Mouse (Mus musculus) spleen, postnatal 4 days (tissue): ENCODE measurements at regions not wholly inside any gene's neighbourhood (a gene's known extent, or its start where the extent isn't known, plus 50 kb on each side); places are given as distances from the start of the nearest gene placed in this dataset.

ENCODE experiments used
- DNase-seq, 2 experiments: peaks; one replicate each; pipeline ENCODE4 v3.0.0; 2022; ENCODE audit warnings: low spot score in 2 of 2

GRCm38 (mm10) chr6:31217641-31218138 lies 180.8 kb upstream of the Mkln1 start:
- peak in 1 of 2 experiments; percentile 17 for DNase-seq

DNA sequence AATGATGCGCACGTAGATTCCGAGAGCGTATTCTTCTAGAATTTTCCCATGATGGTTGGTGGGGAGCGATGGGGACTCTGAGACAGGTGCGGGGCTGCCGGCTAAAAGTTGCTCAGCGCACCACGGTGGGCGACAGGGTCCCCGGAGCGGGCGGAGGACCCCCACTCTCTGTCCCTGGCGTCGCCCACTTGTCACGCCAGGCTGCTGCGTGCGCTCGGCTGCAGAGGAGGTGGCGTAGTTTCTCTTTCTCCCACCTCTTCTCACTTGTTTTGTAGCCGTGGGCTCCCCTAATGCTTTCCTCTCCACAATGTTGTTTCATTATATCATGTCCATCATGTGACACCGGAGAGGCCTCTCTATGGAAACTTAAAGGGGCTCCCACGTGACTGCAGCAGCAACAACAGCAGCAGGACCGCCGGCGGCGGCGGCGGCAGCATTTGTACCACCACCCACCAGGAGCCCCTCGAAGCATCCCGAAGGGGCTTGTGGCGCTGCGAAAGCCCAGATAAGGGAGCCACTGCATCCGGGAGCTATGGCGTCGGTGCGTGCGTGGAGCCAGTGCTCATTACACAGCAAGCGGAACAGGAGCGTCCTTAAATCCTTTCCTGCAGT lies 180.3 kb upstream of the Mkln1 start:
- DNase-seq: no peak

- no peak for DNase-seq
Observed at GRCm38 (mm10) chr6:31218880-31219279, 179.7 kb upstream of the Mkln1 start.

DNA sequence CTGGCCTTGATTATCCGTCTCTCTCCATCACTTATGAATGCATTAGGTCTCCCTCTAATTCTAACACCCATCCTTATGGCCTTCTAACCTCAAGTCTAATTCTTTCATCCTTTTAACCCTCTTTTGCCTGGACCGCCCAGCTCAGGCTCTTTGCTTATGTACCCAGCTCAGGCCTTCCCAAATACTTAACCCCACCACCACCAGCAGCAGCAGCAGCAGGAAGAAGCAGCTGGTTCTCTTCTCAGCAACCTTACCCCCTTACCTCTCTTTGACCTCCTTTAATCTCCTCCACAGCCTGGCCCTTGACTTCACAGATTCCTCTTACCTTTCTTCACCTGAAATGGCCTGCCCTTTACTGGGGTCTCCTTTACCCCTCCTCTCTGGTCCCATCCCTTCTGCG lies 178.8 kb upstream of the Mkln1 start:
- DNase-seq: no peak

DNA sequence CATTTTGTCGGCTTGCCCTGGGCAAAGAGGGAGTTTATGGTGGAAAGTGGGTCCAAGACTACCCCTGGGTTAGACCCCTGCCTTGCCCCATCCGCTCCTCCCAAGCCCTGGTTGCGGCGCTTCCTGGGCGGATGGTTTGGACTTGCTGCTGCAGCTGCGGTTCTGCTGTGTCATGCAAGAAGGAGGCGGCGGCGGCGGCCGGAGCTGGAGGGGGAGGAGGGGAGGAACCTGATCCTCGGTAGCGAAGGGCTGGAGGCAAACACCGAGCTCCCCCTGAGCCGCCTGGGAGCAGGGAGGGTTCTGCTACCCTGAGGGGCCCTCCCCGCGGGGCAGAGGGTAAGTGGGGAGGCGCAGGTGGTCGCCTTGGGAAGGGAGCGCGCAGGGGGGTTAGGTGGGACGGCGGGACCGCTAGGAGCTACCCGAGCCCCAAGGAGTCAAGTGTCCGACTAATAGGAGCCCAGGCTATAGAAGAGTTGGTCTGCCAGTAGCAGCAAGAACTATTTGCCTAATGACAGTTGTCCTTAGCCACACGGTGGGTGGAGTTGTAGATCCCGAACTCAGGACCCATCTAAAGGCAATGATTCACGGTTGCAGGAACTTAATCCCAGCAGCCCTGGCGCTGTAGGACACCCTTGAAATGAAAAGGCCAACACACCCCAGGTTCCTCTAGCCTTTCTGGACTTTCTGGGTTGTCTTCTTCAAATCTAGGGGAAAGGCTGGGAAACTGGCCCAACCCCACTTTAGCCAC lies 178.2 kb upstream of the Mkln1 start:
- peak in 1 of 2 experiments; percentile 71 for DNase-seq

DNA sequence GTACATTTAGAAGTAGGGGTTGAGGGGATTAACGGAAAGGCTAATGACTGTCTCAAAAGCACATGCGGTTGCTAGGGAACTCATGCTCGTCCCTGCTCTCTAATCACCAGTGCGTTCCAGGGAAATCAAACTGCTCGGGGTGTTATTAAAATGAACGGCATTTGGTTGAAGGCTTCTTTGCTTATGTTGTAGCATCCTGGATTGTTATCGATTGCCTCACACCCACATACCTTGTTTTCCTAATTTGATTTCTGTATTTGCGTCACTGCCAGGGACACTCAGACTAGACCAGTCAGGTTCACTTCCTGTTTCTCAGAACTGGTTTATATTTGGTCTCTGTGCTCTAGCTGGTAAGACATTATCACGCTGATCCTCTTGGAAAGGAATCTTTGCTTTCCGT lies 177.0 kb upstream of the Mkln1 start:
- no peak for DNase-seq

DNA sequence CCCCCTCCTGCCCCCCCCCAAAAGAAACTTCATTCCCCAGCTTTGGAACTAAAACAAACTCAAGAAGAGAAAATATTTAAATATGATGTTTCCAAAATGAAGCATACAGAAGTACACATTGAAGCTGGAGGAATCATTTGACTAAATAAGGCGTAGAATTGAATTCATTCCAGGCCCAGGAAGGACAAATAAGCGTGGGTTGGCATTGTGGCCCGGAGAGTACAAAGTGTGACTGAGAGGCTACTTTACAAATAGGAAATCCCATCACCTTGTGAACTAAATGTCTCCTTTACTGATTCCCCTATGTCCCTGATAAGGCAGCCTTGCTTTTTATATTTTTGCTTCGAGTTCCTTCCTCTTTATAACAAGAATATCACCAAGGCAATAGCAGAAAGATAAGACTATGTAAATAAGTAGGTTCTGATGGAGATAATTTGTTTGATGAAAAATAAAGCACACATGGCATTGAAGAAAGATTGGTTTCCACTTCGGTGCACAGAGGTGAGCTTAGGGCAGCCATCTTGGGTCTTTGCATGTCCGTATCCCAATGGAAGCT lies 176.4 kb upstream of the Mkln1 start:
- no peak for DNase-seq

GRCm38 (mm10) chr6:31227406-31227805 lies 171.1 kb upstream of the Mkln1 start:
- DNase-seq: no peak

DNA sequence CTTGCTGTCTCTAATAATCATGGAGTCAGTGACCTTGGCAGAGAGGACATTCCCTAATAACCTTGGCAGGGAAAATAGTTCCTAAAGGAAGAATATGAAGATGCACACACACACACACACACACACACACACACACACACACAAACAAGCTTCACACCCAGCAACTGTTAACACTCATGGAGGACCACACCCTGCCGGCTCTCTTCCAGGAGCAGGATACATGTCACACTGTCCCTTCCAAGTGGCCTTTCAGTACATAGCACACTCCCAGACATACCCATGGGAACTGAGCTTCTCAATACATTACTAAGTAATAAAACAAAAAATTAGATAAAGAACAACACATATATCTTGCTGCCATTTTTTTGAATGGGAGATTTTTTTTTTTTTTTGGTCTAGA lies 170.5 kb upstream of the Mkln1 start:
- DNase-seq: no peak

DNA sequence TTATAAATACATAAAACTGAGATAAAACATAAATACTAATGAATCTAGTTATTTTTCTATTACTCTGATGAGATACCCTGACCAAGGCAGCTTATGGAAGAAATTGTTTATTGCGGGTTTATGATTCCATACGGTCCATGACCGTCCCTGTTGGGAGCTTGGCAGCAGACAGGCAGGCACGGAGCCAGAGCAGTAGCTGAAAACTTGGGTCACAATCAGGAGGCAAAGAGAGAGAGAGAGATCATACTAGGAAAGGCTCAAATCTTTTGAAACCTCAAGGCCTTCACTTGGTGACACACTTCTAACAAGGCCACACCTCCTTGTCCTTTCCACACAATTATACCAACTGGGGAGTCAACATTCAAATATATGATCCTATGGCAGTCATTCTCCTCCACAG lies 166.7 kb upstream of the Mkln1 start:
- DNase-seq: no peak

GRCm38 (mm10) chr6:31233252-31233993 lies 165.1 kb upstream of the Mkln1 start:
- DNase-seq: peak in 1 of 2 experiments; percentile 22

DNA sequence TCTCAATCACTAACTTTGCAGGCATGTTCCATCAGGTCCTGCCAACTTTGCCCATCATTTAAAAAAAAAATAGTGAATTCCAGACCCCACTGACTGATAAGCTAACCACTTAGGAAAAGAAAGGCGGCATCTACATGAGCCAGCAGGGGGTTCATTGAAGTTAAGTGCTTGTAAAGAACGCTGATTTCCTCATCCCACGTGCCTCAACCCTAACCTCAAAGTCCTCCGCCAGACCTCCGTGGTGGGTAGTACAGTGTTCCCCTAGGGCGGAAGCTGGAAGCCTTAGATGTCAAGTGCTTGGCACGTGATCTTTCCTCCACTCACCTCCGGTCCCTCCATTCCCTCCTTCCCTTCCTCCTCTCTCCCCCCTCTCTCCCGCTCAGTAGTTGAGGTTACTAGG lies 158.5 kb upstream of the Mkln1 start:
- no peak for DNase-seq

GRCm38 (mm10) chr6:31250526-31250925 lies 148.0 kb upstream of the Mkln1 start:
- DNase-seq: no peak

- DNase-seq: no peak
Observed at GRCm38 (mm10) chr6:31253251-31253935, 145.1 kb upstream of the Mkln1 start.

- no peak for DNase-seq
Observed at GRCm38 (mm10) chr6:31260645-31261345, 137.7 kb upstream of the Mkln1 start.

- no peak for DNase-seq
Observed at GRCm38 (mm10) chr6:31261797-31262540, 136.6 kb upstream of the Mkln1 start.

GRCm38 (mm10) chr6:31262651-31263050 lies 135.9 kb upstream of the Mkln1 start:
- no peak for DNase-seq

DNA sequence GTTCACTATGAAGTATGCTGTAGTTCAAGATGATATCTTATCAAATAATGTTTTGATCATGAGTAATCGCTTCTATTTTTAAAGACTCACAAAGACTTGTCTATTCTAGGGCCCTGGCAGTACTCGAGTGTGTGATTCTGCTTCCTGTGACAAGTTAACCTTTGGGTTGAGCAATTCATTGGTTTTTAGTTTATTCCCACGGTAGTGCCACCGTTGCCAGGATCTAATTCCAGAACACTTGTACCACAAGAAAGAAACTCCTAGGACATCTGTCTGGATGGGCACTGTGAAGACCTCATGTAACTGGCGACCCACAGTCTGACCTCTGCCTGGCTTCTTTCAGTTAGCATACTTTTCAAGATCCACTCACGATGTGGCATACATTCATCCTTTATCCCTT lies 134.7 kb upstream of the Mkln1 start:
- no peak for DNase-seq

GRCm38 (mm10) chr6:31266441-31267040 lies 132.0 kb upstream of the Mkln1 start:
- no peak for DNase-seq

DNA sequence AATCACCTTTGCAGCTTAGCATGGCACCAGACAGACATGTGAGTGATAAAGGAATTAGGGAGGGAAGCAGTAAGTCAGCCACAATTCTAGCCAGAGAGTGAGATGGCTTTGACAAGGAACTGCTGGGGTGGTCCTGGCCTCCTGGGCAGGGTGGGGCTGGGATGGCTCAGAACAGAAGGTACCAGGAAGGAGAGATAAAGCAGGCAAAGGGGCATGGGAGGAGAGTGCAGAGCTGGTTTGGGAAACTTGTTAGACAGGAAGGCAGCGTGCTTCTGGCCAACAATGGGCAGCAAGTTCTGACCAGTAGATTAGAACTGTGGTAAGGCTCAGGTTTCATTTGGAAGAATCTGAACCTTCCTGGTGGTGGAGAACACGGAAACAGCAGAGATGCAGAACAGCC lies 130.5 kb upstream of the Mkln1 start:
- no peak for DNase-seq
